Mouse (Mus musculus) right cerebral cortex, adult 2 months (tissue): ENCODE measurements around the gene C330021F23Rik.
"Not testable (repeated sequence)": the region's sequence is repeated elsewhere in the genome, so short reads cannot be mapped to it uniquely, and the experiment has no call there.

Experiments used
- DNase-seq, 2 experiments: peaks; one replicate each; pipeline ENCODE4 v3.0.0; 2021 to 2022; ENCODE audit warnings: low spot score in 2 of 2

Gene C330021F23Rik

GRCm38 (mm10) chr8:3567641-3568371 lies at the start of gene C330021F23Rik:
TSS of gene C330021F23Rik (plus strand) at chr8:3567990.
- no peak for DNase-seq

- DNase-seq, result no peak
Observed at GRCm38 (mm10) chr8:3522007-3522697, 45.6 kb upstream of the C330021F23Rik start.

GRCm38 (mm10) chr8:3530816-3531215 lies 37.0 kb upstream of the C330021F23Rik start:
- no peak for DNase-seq

- no peak for DNase-seq
Observed at GRCm38 (mm10) chr8:3531936-3532335, 35.9 kb upstream of the C330021F23Rik start.

GRCm38 (mm10) chr8:3536053-3536841 lies 31.5 kb upstream of the C330021F23Rik start:
- no peak for DNase-seq

GRCm38 (mm10) chr8:3536940-3537339 lies 30.9 kb upstream of the C330021F23Rik start:
- no peak for DNase-seq

GRCm38 (mm10) chr8:3537666-3538065 lies 30.1 kb upstream of the C330021F23Rik start:
- no peak for DNase-seq

- DNase-seq, result no peak
Observed at GRCm38 (mm10) chr8:3539146-3539545, 28.6 kb upstream of the C330021F23Rik start.

GRCm38 (mm10) chr8:3540076-3540475 lies 27.7 kb upstream of the C330021F23Rik start:
- no peak for DNase-seq

- DNase-seq, result no peak
Observed at GRCm38 (mm10) chr8:3546511-3546910, 21.3 kb upstream of the C330021F23Rik start.

- no peak for DNase-seq
Observed at GRCm38 (mm10) chr8:3552240-3552639, 15.6 kb upstream of the C330021F23Rik start.

- no peak for DNase-seq
Observed at GRCm38 (mm10) chr8:3556114-3556513, 11.7 kb upstream of the C330021F23Rik start.

GRCm38 (mm10) chr8:3568378-3568777 lies 588 bp downstream of the C330021F23Rik start:
- DNase-seq, result no peak

- no peak for DNase-seq
Observed at GRCm38 (mm10) chr8:3569784-3570183, 2.0 kb downstream of the C330021F23Rik start.

- no peak for DNase-seq
Observed at GRCm38 (mm10) chr8:3574546-3574945, 6.8 kb downstream of the C330021F23Rik start.

GRCm38 (mm10) chr8:3576211-3576960 lies 8.6 kb downstream of the C330021F23Rik start:
- no peak for DNase-seq

GRCm38 (mm10) chr8:3579390-3580364 lies 11.9 kb downstream of the C330021F23Rik start:
- no peak for DNase-seq

GRCm38 (mm10) chr8:3581961-3582360 lies 14.2 kb downstream of the C330021F23Rik start:
- not testable (repeated sequence) for DNase-seq

GRCm38 (mm10) chr8:3586452-3586851 lies 18.7 kb downstream of the C330021F23Rik start:
- no peak for DNase-seq

GRCm38 (mm10) chr8:3586993-3587390 lies 19.2 kb downstream of the C330021F23Rik start, which contains the start of gene Camsap3:
TSS of gene Camsap3 (plus strand) at chr8:3587293.
- no peak for DNase-seq
